Mouse (Mus musculus) heart, postnatal 36 days (tissue): Measurements from ENCODE around the gene Myb. TPM values are rescaled to one million over a fixed set of nuclear protein-coding genes. Genes with fewer than 3 reads are reported as not detected.
A peak's percentile ranks its signal among the peaks of the same experiment; 100 is the strongest.

Source experiments
- DNase-seq, 2 experiments: peaks; one replicate each; pipeline ENCODE4 v3.0.0; 2021 to 2022
- intact Hi-C: fragments of 180-260 bp; cut with DNase I; formaldehyde crosslinking; loops from one replicate; pipeline ENCODE4 v1.15.1; 2025
- total RNA-seq, 2 experiments: library from RNA; stranded (reverse); gene quantifications; 2 replicates each; pipeline ENCODE4 v1.2.3; 2021

Gene Myb
- not detected for total RNA-seq

DNA sequence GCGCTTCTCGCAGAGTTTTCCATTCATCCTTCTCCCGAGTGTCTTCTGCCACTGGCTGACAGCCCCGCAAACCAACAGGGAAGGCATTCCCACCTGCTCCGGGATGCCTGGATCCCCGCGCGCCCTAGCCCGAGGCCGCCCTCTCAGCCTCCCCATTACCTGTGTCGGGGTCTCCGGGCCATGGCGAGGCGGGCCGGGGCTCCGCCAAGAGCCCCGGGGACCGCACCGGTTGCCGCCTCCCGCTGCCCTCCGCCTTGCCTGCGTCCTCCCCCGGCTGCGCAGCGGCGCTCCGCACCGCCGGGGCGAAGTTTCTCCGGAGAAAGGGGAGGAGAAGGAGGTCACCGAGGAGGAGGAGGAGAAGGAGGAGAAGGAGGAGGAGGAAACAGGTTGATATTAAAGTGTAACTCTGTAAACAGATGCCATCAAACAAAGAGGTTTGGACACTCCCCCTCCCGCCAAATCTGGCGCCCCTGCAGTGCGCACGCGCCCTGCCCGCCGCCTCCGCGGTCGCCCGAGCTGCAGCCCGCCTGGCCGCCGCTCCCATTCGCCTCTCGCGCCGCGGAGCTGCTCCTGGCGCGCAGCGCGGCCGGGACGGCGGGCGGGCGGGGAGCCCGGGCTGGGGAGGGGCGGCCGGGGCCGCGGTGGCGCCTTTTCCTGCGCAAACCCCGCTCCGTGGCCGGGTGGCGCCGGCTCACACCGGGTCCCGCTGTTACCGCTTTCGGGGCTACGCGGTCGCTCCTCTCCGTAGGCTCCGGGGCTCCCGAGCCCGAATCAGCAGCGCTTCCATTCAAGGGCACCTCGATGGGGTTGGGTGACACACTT is at the start of gene Myb:
TSS of gene Myb (minus strand) at position 448 of the 822 bp plus-strand sequence.
- peak; percentile 55 to 62 for DNase-seq
- intact Hi-C loops = no loop called here

DNA sequence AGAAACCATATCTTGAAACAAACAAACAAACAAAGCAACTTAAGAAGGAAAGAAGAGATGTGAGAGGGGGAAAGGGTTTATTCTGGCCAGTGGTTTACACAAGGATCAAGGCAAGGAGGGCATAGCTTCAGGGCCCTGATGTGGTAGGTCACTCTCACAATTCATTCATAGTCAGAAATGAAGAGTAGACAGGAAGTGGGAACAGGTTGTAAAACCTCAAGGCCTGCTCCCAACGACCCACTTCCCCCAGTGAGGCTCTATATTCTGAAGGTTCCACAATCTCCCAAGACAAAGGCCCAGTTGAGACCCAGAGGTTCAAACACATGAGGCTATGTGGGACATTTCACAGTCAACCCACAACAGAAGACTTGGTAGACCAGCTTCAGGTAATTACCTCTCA is 46.6 kb upstream of the Myb start:
- intact Hi-C loops = no loop called here
- no peak for DNase-seq

DNA sequence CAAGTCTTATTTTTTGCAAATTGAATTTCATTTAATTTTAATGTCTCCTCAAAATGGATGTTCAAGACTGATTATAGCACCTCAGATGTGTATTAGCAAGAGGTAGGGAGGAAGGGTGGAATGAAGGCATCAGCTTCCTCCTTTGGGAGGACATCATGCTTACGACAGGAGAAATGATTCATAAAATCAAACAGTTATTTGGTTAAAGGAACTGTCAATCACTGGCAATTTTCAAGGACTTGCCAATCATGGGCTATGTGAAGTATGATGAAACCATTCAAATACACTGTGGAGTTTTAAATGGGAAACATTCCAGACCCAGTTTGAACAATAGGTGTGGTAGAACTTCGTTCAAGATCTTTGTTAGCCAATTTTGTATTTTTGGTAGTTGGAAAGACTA is 45.4 kb upstream of the Myb start:
- intact Hi-C loops = no loop called here

DNA sequence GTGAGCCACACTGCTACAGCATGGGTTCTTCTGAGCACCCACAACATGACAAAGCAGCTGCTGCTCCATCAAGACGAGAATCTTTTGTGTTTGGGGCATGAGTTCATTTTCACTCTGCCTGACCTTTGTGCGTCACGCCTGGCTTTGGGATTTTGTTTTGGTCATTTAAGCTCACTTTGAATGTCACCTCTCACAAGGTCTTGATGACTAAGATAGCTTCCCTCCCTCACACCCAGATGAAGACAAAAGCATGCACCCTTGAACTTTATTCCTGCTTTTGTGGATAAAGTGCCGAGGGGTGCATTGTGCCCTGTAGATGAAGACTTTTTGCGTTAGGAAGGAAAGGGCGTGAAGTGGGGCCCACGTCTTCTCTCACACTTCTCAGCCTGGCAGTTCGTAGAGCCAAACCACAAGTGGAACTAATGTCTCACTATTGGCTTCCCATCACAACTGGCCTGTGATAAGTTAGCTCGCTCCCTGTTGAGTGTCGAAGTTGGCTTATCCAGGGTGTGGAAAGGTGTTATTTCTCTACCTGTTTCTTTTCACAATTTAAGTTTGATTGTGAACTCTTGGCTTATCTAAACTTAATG is 43.8 kb upstream of the Myb start:
- intact Hi-C loops = no loop called here

More for the DNA sequence above, 45.4 kb upstream of the Myb start:
- no peak for DNase-seq

DNA sequence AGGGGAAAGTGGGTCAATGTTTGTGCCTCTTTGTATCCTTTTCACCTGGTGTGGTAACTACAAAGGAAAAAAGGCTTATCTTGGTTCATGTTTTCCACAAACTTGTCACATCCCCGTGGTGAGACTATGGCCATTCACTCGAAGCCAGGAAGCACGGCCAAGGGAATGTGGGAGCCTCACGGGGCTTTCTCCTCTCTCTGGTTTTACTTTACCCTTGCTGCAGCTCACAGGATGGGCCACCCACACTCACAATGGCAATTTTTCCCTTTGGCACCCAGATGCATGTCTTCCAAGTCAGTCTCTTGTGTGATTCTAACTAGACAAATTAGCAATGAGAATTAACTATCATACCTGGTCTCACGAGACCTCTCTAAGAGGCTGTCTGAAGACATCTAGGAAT is 43.1 kb upstream of the Myb start:
- intact Hi-C loops = no loop called here
- no peak for DNase-seq

More for the DNA sequence above, 43.8 kb upstream of the Myb start:
- no peak for DNase-seq

DNA sequence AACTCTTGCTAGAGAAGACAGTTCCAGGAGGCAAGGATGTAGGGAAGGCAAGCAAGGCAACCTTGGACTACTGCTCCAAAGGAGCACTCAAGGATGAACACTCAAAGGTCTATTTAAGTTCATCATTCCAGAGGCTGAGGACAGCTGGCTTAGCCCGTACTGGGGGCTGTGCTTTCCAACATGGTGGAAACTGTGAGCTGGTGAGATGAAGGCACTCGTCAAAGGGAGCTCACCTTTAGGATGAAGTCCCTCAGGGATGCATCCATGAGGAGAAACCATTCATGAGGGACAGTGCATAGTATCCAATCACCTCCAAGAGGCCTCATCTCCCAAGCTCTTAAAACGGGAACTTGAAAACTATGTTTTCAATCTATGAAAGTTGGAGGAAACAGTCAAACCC is 42.7 kb upstream of the Myb start:
- DNase-seq = no peak
- intact Hi-C loops = no loop called here

DNA sequence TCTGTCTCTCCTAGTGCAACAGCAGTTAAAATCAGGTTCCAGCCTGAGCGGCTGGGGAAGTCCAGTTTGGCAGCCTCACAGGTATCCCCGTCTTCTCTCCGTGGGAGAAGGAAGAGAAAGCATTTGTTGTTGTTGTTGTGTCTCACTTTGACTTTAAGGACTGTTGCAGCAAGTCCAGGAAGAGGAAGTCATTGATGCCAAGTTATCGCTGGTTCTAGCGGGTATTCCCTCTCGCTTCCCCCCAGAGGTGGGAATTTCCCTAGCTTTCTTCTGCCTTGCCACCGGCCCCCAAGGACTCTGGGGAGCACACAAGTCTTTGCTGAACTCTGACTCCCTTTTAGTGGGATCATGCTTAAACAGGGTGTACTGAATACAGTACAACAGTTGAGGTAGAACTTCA is 40.0 kb upstream of the Myb start:
- intact Hi-C loops = no loop called here
- DNase-seq = no peak

DNA sequence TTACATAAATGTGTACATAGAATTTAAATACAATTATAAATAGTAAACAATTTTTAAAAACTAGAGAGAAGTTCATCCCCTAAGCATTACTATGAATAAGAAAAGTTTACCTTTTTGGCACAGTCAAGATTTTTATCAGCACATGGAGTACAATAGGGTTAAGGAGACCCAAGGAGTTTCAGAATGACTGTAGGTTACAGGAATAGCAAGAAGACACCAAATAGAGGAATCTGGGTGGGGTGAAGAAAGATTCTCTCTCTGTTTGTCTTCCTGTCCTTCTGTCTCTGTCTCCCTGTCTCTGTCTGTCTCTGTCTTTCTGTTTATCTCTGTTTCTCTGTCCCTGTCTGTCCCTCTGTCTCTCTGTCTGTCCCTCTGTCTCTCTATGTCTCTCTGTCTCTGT is 39.5 kb upstream of the Myb start:
- no peak for DNase-seq
- intact Hi-C loops = no loop called here

DNA sequence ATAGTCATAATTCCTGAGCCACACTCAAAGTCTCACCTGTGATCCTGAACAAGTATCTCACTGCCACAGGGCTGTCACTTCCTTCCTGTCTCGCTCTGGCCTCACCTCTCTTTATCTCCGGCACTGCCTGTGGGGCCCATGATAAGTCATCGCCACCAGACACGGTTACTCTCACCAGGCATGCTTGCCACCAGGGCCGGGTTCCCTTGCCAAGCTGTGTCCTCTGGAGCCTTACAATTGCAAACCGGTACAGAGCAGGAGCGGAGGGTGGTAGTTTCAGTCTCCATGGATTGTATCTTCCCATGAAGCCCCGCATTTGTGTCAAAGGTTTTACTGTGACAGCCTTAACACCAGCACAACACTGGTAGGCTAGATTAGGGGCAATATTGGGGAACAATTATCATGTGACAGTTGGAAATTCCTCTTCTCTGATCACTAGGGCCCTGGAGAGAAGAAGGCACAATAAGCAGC is 35.9 kb upstream of the Myb start:
- intact Hi-C loops = no loop called here
- DNase-seq = no peak

DNA sequence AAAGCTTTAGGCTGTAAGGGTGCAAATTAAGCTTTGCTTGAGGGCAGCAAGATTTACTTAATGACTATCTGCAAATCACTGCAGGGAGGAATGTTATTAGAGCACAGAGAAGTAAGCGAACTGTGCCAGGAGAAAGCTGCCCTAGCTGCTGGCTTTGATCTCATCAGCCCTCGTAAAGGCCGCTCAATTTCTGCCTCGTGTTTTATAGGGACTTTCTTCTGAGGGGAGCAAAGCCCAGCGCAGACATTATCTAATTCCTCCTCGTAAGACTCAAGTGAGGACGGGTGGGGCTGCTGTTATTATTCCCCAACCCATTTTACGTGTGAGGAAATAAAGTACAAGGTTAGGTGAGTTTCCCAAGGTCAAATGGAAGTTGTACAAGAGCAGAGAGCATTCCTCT is 34.8 kb upstream of the Myb start:
- intact Hi-C loops = no loop called here
- no peak for DNase-seq

DNA sequence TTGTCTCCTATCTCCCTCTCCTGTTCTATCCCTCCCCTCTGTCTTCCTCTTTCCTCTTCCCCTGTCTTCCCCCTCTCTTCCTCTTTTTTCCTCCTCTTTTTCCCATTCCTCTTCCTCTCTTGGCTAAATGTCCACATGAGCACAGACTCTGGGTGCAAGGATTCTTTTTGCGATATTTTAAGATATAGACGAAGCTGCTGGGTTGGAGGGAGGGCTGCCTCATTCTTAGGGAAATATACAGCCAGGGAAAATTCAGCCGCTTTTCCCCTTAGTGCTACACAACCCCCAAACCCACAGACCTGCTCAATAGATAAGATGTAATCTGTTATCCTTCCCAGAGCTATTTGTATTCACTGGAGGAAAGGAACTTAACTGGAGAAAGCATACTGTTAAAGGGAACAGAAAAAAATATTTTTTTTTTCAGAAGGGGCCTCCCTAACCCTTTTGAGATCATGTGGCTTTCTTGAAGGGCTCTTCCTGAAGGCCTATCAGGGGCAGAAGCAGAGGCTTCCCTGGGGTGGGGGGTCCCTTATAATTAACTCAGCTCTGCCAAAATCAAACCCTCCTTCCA is 33.2 kb upstream of the Myb start:
- no peak for DNase-seq
- intact Hi-C loops = no loop called here

DNA sequence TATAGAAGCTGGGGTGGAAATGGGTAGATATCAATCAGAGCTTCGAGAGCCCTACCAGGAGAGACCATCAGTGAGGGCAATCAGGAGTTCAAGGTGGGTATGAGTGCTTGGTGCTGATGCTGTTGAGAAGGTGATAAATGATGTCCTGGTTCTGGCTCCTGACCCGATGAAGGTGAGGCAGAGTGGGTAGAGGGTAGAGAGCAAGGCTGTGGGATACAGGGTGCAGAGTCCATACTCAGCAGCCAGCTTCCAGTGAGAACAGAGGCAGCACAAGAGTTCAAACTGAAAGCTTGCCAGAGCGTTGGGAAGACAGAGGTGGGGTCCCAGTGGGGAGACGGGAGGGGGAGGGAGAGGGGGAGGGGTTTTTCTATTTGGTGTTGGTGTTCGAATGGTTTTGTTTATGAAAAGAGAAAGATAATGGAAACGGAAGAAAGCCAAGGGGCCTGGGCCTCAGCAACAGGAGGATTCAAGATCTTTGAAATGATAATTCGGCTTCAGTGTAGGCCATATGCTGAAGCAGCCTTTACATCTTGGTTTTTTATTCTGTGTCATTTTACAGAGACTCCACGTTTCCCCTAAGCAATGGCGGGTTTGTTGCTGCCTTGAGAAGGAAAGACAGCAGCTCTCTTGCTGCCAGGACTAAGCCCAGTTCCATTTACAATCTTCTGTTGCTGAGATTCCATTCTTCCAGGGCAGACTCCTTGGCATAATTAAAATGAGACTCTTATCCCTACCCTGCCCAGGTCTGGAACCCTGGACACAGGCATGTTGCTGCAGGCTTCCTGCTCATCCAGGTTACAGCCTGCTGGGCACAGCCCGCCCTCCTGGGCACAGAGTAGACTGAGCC is 32.5 kb upstream of the Myb start:
- intact Hi-C loops = no loop called here
- no peak for DNase-seq

DNA sequence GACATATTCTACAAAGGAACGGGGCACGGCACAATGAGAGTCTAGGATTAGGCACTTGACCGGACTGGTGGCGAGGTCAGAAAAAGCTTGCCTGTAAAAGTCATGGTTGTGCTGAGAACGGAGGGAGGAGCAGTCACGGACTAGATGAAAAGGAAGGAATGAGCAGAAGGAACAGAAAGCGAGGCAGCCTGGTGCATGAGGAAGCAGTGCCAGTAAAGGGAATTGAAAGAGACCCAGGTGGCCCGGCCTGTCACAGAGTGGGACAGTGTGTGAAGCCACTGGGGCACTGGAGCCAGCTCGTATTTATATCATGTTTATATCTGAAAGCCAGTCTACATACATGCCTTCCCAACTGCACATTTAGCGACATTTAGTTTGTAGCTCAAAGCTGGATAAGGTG is 31.7 kb upstream of the Myb start:
- no peak for DNase-seq
- intact Hi-C loops = no loop called here

DNA sequence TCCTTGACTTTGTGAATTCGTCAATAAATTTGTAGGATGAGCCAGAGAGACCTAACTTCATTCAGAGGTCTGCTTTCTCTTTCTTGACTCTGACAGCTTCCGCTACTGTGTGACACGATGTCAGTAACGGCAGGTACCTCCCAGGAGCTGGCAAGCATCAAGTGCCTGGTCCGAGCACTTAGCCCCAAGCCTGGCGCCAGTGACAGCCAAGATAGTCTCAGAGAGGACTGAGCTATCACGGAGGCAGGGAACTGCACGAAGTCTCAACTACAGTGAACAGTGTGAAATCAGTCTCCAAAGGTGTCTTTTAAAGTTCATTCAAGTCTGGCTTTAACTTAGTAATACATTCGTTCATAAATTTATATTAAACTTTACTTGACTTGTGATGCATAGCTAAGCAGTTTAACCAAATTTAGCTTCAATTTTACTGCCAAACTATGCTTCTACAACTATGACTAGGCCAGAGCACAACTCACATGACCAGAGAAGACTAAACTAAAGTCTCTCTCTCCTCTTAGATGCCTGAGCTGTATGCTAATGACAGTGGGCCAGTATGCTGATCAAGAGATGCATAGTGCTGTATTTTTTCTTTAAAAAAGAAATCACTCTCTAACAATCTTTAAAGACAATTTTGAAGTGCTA is 29.1 kb upstream of the Myb start:
- DNase-seq = no peak
- intact Hi-C loops = loop anchor here (1.0 to 2.0 kb wide), 2 partner anchors 31 to 198 kb away; no protein-coding TSS in a partner anchor

DNA sequence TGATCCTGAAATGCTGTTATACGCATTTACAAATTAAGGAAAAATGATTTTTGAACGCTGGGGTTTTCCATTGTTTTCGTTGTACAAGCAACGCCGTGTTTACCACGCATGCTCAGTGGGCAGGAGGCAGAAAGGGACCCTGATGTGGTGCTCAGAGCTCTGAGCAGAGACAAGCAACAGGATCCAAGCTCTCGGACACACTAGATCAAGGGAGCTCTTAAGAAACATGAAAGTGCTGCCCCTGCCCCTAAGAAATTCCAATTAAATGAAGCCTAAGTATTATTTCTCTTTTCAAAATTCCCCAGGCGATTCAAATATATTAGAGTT is 28.5 kb upstream of the Myb start:
- DNase-seq = no peak
- intact Hi-C loops = loop anchor here (1.0 to 2.0 kb wide), 2 partner anchors 30 to 197 kb away; no protein-coding TSS in a partner anchor

DNA sequence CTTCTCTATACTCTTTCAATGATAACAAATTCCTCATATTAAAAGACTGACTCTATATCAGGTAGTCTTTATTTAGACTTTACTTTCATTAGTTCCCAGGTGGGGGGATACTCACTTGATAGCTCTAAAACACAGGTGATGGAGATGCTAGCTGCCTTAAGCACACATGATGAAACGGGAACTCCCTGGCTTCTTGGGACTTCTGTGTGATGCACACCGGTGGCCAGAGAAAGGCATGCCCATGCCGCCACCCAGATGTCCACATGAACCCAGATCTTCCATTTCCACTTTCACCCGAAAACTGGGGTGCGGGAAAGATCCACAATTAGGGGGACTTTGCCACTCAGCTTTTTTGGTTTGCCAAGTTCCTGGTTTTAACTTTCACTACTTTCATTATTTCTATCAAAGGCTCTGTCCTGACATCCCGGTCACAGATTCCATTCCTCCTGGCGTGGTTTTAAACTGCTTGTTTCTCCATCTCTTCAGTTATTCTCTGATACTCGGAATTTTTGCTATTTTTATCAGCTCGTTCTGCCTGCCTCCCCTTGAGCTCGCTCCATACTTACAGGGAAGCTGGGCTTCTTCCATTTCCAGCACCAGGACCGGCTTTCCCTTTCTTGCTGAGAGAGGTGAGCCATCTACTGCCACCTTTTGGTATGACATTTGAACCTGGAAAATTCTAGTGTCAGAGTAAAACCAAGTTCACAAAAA is 27.9 kb upstream of the Myb start:
- peak; percentile 25 to 37 for DNase-seq
- intact Hi-C loops = loop anchor here (1.0 to 2.0 kb wide), 2 partner anchors 30 to 196 kb away; no protein-coding TSS in a partner anchor

DNA sequence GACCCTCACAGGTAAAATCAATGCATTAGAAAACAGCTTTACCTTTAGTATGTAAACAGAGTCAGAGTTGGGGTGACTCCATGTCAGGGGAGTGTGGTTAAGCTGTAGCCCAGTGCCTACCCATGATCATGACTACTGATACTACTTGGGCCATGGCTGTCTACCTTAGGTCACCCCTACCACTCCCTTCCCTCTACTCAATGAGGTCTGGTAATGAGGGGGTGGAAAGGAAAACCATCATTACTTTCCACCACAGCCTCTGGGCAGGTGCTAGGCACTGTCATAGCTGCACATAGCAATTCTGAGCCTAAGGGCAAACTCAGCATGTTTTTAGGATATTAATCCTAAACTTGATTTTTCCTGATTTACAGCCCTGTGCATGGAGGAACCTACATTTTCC is 27.1 kb upstream of the Myb start:
- no peak for DNase-seq
- intact Hi-C loops = loop anchor here (2.0 kb wide), 1 partner anchor 29 kb away; no protein-coding TSS in a partner anchor

DNA sequence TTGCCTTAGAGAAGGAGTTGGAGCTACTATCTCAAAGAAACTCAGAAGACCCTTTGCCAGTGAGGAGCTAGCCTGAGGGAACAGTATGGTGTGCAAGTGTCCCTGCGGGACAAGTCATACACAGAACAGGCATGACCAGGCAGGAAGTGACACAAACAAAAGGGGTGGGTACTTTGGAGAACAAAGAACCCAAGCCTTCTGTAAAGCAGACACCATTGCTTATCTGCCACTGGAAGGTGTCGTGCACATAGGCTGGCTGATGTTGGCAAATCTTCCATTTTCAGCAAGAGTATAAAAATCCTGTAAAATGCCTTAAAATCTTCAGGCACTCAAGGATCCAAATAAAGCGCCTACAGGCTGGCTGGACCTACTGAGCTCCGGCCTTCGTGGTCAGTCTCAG is 25.9 kb upstream of the Myb start:
- intact Hi-C loops = no loop called here
- DNase-seq = no peak

DNA sequence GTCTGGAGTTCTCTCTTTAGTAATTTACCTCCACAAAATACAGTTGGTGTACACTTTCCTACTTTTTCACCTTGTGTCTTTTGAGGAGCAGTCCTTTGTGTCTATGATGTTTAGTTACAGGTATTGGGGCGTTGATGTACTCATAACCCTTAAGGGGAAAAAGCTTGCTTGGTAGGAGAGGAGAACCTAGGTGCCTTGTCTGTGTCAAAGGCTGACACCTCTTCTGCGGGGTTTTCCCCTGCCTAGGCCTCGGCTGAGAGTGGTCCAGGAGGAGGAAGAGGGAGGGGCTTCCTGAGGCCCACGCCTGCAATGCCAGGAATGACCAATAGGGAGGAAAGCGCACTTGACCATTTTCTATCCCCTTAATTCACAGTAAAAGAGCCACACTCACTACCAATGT is 17.9 kb upstream of the Myb start:
- intact Hi-C loops = no loop called here
- no peak for DNase-seq

DNA sequence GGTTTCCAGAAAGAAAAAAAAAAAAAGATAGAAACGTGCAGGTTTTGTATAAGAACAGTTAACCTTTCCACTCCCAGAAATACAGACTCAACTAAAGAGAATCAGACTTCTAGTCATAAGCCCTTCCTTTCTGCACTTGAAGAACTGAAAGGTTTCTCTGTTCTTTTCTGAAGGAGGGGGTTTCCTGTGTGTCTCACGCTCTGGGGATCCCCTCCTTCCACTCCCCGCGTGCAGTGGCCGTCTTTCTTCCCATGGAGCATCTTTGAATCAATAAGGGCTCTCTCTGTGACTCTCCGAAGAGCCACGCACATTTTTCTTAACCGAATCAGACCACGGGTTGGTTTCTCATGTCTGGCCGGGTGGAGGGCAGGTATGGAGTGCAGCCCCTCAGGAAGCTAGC is 17.5 kb upstream of the Myb start:
- intact Hi-C loops = no loop called here
- no peak for DNase-seq
